Mouse (Mus musculus): ENCODE measurements at regions not wholly inside any gene's neighbourhood (a gene's known extent, or its start where the extent isn't known, plus 50 kb on each side); places are given as distances from the start of the nearest gene placed in this dataset.

DNA sequence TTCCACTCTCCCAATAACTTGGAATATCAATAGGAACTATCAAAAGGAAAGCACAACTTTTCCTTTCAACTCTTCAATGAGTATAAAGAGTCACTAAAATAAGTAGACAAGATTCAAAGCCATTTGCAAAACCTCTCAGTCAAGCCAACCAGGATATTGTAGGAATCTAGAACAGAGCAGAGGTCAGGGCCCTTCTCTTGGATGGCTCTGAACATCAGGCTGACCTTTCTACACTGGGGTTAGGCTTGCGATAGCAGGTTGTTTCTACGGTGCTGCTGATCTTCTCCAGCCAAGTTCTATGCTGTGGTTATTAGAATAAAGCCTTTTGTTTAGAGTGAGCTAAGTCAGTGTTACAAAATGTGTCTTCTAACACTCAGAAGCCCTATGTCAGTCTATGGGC is 658.6 kb downstream of the Ofcc1 start:
- in situ Hi-C loops (cut with MboI; ENCODE audit: low pct_unique_long_range_greater_than_20kb), result no loop called here
- ATAC-seq (no peak), DNase-seq (ENCODE audit: low read depth, low spot score) (no peak)
- TF ChIP-seq CTCF (IDR thresholded peaks at IDR 0.05), result no peak
- ChIA-PET CTCF (no interaction called here), POLR2A (no interaction called here)
- peaks cover 51% of the 10 kb centered on the region for H3K27me3 ChIP-seq

DNA sequence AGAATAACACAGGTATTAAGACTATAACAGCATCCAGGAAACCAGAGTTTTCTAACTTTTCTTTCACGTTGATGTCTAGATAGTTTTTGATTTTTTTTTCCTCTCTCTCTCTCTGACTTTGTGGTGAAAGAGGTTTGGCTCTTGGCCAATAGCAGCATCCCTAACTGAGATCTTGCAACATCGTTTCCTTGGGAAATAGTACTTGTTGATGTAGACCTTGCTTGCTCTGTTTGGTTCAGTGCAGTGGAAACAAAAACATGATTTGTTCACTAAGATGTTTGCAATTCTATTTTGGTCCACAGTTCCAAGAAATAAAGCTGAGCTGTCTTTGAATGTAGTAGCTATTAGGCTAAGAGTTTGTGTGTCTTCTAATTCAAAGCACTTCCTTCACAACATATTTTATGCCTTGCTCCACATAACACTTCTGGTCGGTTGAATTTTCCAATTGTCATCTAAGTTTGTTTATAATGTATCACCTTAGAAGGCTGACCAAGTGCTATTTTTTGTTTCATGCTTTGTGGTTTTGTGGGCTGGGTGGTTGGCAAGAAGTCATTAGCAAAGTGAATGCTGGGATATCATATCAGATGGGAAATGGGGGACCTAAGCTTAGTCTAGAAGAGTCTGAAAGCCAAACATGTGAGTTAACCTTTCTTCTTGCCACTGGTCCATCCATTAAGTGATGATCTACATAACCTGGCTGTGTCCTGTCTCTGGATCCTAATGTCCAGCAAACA is 669.8 kb downstream of the Ofcc1 start:
- no peak for TF ChIP-seq CTCF (IDR thresholded peaks at IDR 0.05)
- DNase-seq (ENCODE audit: low read depth, low spot score) (peak; percentile 15), ATAC-seq (no peak)
- in situ Hi-C loops (cut with MboI; ENCODE audit: low pct_unique_long_range_greater_than_20kb), result no loop called here
- peaks cover 5% of the 10 kb centered on the region for H3K27me3 ChIP-seq
- ChIA-PET CTCF (no interaction called here), POLR2A (no interaction called here)

DNA sequence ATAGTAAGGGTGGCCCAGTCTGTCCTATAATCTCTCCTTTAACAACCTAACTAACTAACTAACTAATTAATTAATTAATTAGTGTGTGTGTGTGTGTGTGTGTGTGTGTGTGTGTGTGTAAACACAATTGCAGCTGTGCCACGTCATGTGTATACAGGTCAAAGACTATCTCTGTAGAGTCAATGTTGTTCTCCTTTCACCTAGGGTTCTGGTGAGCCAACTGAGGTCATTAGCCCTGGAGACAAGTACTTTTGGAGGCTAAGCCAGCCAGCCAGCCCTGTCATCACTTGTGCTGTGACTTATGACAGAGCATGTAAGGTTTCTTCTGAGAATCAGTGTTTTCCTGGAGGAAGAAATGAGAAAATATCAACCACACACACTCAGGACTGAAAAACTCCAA is 696.7 kb downstream of the Ofcc1 start:
- DNase-seq (ENCODE audit: low read depth, low spot score), result no peak
- H3K27me3 ChIP-seq, result peaks cover 21% of the 10 kb centered on the region
- ChIA-PET CTCF (no interaction called here), POLR2A (no interaction called here)
- in situ Hi-C loops (cut with MboI; ENCODE audit: low pct_unique_long_range_greater_than_20kb), result no loop called here
- no peak for ATAC-seq
- no peak for TF ChIP-seq CTCF (IDR thresholded peaks at IDR 0.05)

- ATAC-seq, result no peak
- no peak for TF ChIP-seq CTCF (IDR thresholded peaks at IDR 0.05)
- CTCF ChIA-PET, result no interaction called here
- peaks cover 58% of the 10 kb centered on the region for H3K27me3 ChIP-seq
- no peak for DNase-seq (ENCODE audit: low read depth, low spot score)
- POLR2A ChIA-PET, result no interaction called here
- in situ Hi-C loops (cut with MboI; ENCODE audit: low pct_unique_long_range_greater_than_20kb), result no loop called here
Measured at GRCm38 (mm10) chr13:39649457-39649856, 688.8 kb upstream of the Slc35b3 start.

DNA sequence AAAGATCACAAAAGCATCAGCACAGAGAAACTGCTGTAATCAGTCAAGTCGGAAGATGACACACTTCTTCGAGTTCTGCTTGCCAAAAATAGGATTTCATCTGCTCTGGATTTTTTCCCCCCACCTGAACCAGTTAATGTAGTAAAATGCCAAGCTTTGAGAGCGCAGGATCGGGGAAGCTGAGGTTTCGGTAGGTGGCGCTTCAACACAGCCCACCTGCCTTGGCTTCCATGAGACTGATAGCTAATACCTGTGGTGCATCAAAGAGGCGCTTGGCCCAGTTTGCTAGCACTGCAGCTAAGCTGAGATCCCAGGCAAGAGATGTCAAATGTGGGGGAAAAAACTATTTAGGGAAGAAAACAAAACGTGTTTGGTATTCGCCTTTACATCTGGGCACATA is 686.7 kb upstream of the Slc35b3 start:
- in situ Hi-C loops (cut with MboI; ENCODE audit: low pct_unique_long_range_greater_than_20kb), result no loop called here
- ChIA-PET CTCF (interaction anchor here (0.9 to 1.6 kb wide), 8 partner anchors 17 to 1111 kb away, joined by 3 to 8 read pairs (median 4); no protein-coding TSS in a partner anchor), POLR2A (interaction anchor here (1.0 kb wide), 1 partner anchor 1087 kb away, joined by 3 read pairs; no protein-coding TSS in a partner anchor)
- peaks cover 63% of the 10 kb centered on the region for H3K27me3 ChIP-seq
- peak; percentile 87 for TF ChIP-seq CTCF (IDR thresholded peaks at IDR 0.05)
- DNase-seq (ENCODE audit: low read depth, low spot score) (no peak), ATAC-seq (no peak)

DNA sequence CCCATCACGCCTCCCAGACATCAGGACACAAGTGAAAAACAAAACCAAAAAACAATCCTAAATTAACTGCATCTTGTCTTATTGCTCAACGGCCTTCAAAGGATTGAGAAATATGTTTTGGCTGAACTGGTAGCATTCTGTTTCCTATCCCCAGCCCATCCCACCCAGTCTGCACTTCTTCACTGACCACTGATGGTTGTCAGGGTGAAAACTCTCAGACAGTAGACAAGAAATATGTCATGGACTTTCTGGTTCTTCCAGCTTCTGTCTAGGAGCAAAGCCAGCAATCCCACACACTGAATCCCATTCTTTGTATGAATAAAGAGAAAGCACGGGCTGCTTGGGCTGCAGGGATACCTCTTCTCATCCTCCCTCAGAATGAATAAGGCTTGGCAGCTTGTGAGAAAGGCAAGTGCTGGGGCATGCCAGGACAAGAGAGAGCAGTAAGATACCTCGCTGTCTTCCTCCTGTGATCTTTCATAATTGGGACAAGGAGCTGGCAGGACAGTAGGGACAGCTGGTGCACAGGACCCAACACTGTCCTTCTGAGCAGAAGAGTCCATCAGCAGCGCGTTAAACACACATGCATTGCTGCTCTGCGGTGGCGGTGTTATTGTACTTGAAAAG is 670.9 kb upstream of the Slc35b3 start:
- peaks cover 53% of the 10 kb centered on the region for H3K27me3 ChIP-seq
- ChIA-PET POLR2A (no interaction called here), CTCF (interaction anchor here (1.0 kb wide), 1 partner anchor 8 kb away, joined by 3 read pairs; no protein-coding TSS in a partner anchor)
- ATAC-seq (no peak), DNase-seq (ENCODE audit: low read depth, low spot score) (no peak)
- in situ Hi-C loops (cut with MboI; ENCODE audit: low pct_unique_long_range_greater_than_20kb), result no loop called here
- TF ChIP-seq CTCF (IDR thresholded peaks at IDR 0.05), result no peak

All from Patski (cell line).